Mouse (Mus musculus): ENCODE measurements around the gene Gale.
"Not testable (repeated sequence)": the region's sequence is repeated elsewhere in the genome, so short reads cannot be mapped to it uniquely, and the experiment has no call there.

Gale gene

DNA sequence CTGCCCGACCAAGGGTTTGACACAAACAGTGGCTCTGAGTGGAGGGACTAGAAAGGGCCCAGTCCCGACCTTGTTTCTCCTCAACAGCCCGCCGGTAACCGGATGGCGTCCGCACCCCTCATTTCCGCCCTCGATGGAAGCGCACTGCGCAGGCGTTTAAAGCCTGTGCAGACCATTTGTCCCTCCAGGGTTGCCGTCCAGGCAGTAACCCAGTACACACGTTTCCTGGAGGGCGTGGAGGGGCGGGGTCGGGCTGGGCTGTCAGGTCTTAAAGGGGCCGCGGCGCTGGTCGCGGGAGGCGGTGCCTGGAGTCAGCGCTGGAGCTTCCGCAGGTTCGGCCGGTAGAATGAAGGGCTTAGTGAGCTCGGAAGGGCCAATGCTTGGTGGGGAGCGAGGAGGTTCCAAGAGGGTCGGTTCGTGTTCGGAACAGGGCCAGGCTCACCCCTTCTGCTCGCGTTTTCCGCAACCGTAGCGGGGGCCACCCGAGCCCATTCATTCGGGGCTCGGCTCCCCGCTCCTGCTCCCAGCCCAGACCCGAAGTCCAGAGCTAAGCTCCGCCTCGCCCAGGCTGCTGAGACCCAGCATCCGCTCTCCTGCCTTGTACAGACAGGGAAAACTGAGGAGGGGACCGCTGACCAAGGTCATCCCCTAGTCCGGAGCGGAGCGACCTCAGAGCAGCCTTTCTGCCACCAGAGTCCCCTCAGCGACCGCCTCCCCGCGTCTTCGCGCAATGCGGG lies at the start of gene Gale:
Gale (plus strand) TSS at position 271 of the 737 bp plus-strand sequence.
- peak; percentile 95 for DNase-seq (ENCODE audit: low spot score)

DNA sequence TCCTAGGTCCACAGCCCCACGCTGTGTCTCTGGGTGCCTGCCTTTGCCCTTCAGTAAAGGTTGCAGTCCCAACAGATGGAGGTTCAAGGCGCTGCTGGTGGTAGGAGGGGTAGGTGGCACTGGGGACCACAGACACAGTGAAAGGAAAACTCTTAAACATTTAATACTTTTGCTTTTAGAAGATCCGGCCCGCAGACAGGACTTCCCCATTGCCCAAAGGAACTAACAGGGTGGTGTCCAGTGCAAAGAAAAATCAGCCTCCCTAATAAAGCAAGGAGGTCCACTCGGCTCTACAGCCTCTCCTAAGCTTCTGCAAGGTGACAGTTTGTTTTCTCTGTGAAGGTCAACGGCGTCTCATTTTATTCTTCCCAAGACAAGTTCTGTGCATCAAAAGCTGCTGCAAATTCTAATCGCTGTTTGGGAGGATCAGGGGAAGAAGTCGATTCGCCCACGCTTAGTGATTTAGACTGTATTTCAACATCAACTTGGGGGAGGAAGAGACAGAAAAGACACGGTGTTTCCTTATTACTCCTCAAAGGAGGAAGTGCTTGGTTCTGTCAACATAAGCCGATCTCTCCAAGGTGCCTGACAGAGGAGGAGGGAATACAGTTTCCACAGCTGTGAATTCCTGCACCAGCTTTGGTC lies 44.8 kb upstream of the Gale start:
- no peak for DNase-seq (ENCODE audit: low spot score)

DNA sequence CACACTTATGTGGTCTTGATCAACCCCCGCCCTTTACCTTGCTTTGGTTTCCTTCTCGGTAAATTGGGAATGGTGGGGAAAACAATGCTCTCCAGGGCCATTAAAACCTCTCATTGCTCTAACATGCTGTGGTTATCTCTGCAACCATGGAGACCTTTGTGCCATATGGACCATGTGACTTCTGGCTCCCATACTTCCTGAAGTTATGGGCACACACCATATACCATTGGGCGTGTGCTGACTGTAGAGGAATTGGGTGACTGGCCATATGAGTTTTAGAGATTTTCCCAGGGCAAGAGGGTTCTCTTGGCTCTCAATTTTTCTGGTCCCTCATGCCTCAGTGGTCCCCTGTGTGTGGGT lies 44.3 kb upstream of the Gale start:
- DNase-seq (ENCODE audit: low spot score), result no peak

DNA sequence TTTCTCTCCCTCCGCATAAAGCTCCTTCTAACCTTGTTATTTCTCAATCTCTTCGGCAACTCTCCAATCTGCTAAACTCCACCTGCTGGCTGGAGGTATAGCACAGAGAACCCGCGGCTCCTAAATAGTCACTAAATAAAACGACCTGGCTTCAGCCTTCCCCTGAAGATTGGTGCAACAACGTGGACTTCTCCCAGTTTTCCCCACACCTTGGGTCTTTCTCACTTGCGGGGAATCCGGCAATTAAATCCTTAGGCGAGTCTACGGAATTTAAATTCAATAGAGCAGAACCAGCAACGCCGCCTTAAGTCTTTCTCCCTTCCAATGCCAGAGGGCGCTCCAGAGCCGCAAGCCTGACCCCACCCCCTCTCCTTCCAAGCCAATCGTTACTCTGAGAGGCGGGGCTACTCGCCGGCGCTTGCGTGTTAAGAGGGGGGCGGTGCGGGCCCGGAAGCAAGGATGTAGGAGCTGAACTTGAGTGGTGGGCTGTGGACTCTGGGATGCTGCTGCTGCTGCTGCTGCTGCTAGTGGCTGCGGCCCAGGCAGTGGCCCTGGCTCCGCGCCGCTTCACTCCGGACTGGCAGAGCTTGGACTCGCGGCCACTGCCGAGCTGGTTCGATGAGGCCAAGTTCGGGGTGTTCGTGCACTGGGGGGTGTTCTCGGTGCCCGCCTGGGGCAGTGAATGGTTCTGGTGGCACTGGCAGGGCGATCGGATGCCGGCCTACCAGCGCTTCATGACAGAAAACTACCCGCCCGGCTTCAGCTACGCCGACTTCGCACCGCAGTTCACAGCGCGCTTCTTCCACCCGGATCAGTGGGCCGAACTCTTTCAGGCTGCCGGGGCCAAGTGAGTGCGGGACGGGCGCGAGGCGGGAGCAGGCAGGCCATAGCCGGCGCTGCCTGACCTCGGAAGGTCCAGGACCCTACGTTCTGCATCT lies 43.0 kb upstream of the Gale start, which contains the start of gene Fuca1:
Fuca1 (plus strand) TSS at position 432 of the 938 bp plus-strand sequence.
- DNase-seq (ENCODE audit: low spot score), result peak; percentile 96

DNA sequence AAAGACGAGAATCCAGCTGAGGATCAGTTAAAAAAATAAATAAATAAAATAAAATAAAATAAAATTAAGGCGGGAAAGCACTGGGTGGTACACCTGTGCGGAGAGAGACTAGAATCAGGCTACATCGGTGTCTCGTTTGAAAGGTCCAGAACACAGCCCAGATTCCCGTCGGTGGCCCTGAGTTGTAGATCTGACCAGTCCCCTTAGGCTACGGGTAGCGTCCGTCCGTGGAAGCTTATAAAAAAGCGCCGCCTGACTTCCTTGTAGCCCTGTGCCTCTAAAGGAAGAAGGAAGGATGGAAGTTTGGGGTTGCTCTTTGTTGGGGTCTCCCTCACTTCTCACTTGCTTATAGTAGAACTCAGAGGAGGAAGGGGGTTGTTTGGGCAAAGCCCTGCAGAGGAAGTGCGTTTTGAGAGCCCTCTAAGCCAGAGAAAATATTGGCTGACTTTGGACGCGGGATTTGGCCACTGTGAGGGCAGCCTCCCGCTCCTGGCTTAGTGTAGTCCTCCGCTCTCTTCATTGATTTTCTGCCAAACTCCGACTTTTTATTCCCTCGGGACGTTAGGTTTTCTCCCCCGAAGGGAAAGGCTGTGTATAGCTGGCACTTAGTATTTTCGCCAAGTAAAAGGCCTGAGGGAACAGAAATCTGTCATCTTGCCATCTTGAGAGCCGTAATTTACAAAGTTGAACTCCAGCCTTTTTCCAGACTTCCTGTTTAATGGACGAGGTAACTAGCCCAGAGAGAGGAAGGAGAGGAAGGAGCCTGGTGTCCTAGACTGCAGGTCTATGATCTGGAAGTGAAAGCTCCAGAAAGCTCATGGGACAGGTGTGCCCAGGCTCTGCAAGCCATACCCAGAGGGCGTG lies 42.0 kb upstream of the Gale start:
- no peak for DNase-seq (ENCODE audit: low spot score)

DNA sequence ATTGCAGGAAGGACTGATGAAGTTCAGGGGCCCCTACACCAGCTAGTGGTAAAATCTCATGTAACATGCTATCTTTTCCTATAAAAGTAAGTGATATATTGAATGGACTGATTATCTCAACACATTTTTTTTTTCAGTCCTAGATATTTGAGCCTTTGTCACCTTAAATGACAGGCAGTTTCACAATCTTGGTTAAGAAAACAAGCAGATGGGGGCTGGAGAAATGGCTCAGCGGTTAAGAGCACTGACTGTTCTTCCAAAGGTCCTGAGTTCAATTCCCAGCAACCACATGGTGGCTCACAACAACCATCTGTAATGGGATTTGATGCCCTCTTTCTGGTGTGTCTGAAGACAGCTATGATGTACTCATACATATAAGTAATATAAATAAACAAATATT lies 41.3 kb upstream of the Gale start:
- DNase-seq (ENCODE audit: low spot score), result no peak

DNA sequence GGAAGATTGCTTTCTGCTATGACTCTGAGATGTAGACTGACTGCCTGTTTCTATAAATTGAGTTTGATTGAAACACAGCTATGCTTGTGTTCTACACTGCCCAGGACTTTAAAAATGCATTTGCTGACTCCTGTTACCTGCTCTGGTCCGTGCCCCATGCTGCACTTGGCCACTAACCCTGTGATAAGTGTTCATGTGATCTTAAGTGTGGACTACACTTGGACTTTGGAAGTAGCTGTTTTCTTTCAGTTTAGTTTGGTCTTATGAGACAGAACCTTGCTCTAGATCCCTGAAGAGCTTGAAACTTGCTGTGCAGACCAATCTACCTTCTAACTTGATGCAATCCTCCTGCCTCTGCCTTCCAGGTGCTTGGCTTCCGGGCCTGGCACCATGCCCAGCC lies 39.1 kb upstream of the Gale start:
- no peak for DNase-seq (ENCODE audit: low spot score)

DNA sequence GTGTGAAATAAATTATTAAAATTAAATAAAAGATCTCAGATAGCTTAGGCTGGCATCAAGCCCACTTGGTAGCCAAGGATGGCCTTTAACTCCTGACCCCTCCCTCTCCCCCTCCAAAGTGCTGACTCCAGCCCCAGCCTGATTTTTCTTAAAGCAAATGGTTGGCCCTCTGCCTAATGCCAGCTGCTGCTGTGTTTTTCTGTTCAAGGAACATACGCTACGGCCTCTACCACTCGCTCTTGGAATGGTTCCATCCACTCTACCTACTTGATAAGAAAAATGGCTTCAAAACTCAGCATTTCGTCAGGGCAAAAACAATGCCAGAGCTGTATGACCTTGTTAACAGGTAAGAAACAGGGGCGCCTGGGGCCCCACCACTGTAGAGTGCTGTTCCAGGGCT lies 38.2 kb upstream of the Gale start:
- no peak for DNase-seq (ENCODE audit: low spot score)

DNA sequence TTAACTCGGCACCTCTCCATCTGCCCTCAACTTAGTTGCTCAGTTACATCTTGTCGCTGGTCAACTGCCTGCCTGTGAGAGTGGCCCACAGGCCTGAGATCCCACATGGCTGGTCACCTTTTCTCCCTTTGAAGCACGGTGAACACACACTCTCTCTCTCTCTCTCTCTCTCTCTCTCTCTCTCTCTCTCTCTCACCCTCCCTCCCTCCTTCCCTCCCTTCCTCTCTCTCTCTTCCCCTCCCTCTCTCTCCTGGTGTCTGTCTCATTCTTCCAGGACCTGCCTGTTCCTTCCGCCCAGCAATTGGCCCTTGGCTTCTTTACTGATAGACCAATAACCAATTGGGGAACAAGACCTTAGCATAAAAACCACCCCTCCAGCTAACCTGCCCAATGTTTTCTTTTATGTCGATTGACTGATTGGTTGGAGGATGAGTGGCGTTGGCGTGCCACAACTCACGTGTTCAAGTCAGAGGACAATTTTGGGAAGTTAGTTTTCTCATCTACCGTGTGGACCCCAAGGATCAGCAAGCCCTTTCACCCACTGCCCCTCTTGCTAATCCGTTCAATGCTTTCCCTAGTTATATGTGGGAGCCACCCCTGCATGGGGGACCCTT lies 37.2 kb upstream of the Gale start:
- no peak for DNase-seq (ENCODE audit: low spot score)

DNA sequence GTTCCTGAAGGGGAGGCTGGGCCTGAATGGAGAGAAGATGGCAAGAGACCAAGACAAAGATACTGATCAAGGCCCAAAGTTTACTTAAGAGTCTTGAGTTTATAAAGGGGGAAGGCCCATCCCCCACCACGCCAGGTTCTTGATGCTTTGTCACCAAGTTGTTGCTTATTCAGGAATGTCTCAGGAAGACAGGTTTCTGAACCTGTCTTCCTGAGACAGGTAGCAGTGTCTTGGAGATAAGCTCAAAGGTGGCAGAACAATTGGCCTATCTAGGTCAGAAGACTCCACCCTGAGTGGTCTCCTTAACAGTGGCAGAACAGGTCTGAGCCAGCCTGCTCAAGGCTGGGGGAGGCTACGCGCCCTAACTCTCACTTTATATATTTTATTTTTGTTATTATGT lies 36.7 kb upstream of the Gale start:
- no peak for DNase-seq (ENCODE audit: low spot score)

DNA sequence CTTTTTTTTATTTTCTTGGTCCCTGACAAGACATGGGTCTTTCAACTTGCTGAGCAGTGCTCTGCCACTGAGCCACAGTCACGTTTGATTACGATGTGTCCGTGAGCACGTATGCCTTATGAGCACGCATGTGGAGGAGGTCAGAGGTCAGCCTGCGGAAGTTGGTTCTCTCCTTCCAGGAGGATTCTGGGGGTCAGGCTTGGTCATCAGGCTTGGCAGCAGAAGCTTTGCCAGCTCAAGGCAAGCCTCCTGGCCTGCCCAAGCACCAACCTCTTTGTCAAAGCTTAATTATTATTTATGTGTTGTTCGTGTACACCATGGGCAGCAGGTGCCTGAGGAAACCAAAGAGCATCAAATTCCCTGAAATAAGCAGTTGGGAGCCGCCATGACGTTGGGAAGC lies 35.2 kb upstream of the Gale start:
- DNase-seq (ENCODE audit: low spot score), result no peak

DNA sequence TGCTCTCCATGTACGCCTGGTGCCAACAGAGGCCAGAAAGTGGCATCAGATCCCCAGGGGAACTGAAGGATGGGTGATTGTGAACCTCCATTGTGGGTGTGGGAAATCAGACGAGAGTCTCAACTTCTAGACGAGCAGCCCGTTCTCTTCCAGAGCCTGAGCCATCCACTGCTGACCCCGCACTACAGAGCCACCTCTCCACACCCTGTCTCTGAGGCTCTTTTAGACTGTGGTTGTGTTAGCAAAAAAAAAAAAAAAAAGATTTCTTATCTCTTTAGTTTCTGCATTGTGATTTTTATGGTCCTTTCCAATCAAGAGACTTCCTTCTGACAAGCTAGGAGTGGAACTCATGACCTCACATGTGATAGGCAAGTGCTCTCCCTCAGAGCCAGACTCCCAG lies 34.1 kb upstream of the Gale start:
- no peak for DNase-seq (ENCODE audit: low spot score)

DNA sequence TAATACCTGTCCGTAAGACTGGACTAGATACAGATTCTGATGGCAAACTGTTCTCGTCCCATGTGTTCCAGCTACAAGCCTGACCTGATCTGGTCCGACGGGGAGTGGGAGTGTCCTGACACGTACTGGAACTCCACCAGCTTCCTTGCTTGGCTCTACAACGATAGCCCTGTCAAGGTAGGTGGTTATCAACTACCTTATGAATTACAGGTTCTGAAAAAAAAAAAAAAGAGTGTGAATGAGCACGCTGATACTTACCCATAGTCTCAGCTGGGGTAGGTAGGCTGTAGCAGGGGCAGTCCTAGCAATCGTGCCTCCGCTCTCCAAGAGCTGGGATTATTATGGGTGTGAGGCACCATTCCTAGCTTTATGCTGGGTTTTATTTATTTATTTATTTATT lies 33.7 kb upstream of the Gale start:
- no peak for DNase-seq (ENCODE audit: low spot score)

DNA sequence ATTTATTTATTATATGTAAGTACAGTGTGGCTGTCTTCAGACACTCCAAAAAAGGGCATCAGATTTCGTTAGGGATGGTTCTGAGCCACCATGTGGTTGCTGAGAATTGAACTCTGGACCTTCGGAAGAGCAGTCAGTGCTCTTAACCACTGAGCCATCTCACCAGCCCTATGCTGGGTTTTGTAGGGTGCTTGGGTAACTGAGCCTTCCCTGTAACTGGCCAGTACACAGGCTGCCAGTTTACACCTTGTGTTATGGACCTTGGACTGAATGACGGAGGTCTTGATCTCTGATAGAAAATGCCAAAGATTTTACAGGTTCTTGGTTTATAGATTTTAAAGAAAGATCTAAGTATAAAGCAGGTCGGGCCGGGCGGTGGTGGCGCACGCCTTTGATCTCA lies 33.3 kb upstream of the Gale start:
- no peak for DNase-seq (ENCODE audit: low spot score)

DNA sequence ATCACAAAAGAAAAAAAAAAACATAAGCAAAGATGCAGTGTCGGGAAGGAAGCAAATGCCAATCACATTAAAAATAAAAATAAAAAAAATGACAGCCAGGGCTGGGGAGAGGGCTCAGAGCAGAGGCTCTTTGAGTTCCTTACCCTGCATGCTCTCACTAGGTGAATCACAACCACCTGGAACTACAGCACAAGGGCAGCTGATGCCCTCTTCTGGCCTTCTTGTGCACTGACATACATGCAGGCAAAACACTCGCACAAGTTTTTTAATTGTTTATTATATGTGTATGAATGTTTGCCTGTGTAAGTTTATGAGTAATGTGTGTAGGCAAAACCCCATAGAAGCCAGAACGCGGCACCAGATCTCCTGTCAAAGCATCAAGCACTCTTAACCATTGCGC lies 31.7 kb upstream of the Gale start:
- no peak for DNase-seq (ENCODE audit: low spot score)

DNA sequence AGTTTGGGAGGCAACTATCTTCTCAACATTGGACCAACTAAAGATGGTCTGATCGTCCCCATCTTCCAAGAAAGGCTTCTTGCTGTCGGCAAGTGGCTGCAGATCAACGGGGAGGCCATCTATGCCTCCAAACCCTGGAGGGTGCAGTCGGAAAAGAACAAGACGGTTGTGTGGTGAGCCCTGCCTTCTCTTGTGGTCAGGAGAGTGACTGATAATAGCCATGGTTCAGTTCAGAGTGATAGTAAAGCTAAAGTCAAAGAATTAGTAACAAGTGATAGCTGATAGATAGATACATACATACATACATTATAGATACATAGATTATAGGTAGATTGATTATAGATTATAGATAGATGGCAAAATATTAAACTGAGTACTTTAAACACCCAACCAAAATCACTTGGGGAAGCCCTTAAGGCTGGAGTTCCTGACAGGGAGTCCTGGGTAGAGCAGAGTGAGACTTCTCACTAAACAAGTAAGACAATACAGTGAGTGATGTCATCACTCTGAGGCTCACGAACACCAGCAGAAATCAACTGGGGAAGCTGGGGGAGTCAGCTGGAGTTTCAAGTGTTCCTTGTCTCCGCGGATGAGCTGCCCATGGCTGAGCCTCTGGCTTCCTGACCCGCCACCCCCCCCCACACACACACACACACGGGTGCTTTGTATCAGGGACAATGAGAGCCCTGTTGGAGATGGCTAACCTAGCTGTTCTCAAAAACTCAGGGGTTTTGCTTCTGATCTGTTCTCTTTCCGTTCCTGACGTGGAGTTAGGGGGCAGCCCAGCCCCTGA lies 28.6 kb upstream of the Gale start:
- no peak for DNase-seq (ENCODE audit: low spot score)

DNA sequence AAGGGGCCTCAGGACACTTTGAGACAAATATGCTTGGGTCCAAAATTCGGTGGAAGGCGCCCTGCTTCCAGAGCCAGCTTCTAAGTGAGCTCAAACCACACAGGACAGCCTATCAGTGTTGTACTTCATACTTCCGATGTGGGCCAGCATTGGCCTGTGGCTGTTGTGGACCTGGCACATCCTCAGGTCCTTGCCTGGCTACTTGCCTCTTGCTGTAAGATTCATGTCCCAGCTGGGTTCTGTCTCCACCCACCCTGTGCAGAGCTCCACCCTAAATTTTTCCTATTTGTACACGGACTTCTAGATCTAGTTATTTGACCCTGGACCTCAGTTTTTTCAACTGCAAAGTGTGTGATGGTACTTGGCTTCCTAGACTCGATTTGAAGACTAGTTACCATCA lies 28.0 kb upstream of the Gale start:
- no peak for DNase-seq (ENCODE audit: low spot score)

DNA sequence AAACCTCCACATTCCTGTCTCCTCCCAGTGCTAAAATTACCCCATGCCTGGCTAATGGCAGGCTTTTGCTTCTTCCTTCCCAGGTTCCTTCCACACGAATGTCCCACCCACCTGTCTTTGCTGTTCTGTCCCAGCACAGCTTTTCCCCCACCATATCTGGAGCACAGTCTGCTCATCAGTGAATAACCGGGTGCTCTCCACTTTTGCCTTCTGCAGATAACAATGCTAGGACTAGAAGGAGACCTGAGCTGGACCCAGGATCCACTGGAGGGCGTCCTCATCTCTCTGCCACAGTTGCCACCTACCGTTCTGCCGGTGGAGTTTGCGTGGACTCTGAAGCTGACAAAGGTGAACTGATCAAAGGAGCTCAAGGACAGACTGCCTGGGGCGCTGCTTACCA lies 24.7 kb upstream of the Gale start:
- DNase-seq (ENCODE audit: low spot score), result no peak

DNA sequence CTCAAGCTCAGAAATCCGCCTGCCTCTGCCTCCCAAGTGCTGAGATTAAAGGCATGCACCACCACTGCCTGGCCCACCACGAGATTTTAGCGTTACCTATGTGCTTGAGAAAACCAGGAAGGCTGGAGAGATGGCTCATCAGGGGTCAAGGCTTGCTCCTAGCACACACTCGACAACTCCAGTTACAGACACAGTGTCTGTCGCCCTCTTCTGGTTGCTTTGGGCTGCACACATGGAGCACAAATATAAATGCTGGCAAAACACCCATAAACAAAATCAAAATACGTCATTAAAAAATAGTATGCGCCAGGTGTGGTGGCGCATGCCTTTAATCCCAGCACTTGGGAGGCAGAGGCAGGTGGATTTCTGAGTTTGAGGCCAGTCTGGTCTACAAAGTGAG lies 22.5 kb upstream of the Gale start:
- DNase-seq (ENCODE audit: low spot score), result not testable (repeated sequence)

DNA sequence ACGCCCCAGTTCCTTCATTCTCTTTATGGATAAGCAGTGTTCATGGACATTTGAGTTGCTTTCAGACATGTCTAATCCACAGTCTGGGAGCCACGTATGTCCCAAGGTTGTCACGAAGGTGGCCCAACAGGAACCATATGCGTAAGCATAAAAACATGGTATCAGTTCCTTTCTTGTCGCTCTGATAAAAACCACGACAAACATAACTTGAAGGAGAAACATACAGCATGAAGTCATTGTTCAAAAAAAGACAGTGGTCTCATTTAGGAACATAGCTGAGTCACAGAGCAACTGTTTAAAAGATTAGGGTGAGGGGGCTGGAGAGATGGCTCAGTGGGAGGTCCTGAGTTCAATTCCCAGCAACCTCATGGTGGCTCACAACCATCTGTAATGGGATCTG lies 21.3 kb upstream of the Gale start:
- no peak for DNase-seq (ENCODE audit: low spot score)

DNA sequence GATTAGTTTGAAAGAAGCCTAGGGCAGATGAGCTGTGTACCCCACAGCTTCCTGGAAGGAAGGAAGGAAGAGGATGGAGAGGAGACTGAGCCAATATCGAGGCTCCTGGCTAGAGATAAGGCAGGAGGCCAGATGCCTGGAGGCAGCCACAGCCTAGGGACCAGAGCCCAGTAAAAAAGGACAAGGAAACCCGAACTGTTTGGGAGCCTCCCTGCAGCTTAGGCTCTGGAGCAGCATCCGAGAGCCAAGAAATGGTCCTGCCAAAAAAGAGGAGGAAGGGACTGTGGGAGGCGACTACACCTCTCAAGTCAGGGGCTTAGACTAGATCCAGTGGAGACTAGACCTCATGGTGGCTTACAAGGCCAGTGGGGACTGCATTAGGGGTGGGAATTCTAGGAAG lies 20.1 kb upstream of the Gale start:
- DNase-seq (ENCODE audit: low spot score), result no peak
